Mouse (Mus musculus) kidney, embryonic 15.5 days (tissue): ENCODE measurements around the gene Olfr223. TPM values are rescaled to one million over a fixed set of nuclear protein-coding genes. Genes with fewer than 3 reads are reported as not detected.

Experiments
- ATAC-seq: fragments of 200-750 bp; cut with Nextera tagmentation; replicated peaks from 2 replicates; pipeline ENCODE4 v1.8.0; 2017; ENCODE audit warnings: moderate TSS enrichment; ENCODE audit not compliant: low FRiP score
- H3K27ac ChIP-seq: fragments of 300-500 bp; sonication (generic); 2 replicates; pipeline ENCODE4 v1.5.1; 2015; ENCODE audit warnings: mild to moderate bottlenecking, inconsistent platforms
- H3K27me3 ChIP-seq: fragments of 300-500 bp; sonication (generic); 2 replicates; pipeline ENCODE4 v1.6.1; 2015; ENCODE audit warnings: inconsistent platforms
- H3K36me3 ChIP-seq: fragments of 300-500 bp; sonication (generic); 2 replicates; pipeline ENCODE4 v1.6.1; 2015; ENCODE audit warnings: inconsistent platforms
- H3K4me1 ChIP-seq: fragments of 300-500 bp; sonication (generic); 2 replicates; pipeline ENCODE4 v1.6.1; 2015; ENCODE audit warnings: inconsistent platforms
- H3K4me2 ChIP-seq: fragments of 300-500 bp; sonication (generic); 2 replicates; pipeline ENCODE4 v1.6.1; 2015; ENCODE audit warnings: moderate library complexity, mild to moderate bottlenecking, inconsistent platforms
- H3K4me3 ChIP-seq: fragments of 300-500 bp; sonication (generic); replicated peaks from 2 replicates; pipeline ENCODE4 v1.5.1; 2015; ENCODE audit warnings: mild to moderate bottlenecking, inconsistent platforms
- H3K9ac ChIP-seq: fragments of 300-500 bp; sonication (generic); 2 replicates; pipeline ENCODE4 v1.6.1; 2015; ENCODE audit warnings: mild to moderate bottlenecking, inconsistent platforms
- H3K9me3 ChIP-seq: fragments of 300-500 bp; sonication (generic); replicated peaks from 2 replicates; pipeline ENCODE4 v1.6.1; 2016; ENCODE audit warnings: inconsistent platforms
- WGBS: fragments of 180-500 bp; shearing (Covaris S2); methylation state at CpG from one replicate; pipeline ENCODE4 v1.1.7; 2015; ENCODE audit warnings: mixed read lengths; 5-methylcytosine and 5-hydroxymethylcytosine counted together
- polyA plus RNA-seq: library from polyadenylated mRNA; unstranded; fragments of >200 nt; fragmentation: Nextera tagmentation; extraction: Ambion mirVana; gene quantifications from 2 replicates; pipeline ENCODE4 v1.2.1, GENCODE M21; 2015

Gene Olfr223
- not detected in 2 replicates for polyA plus RNA-seq

DNA sequence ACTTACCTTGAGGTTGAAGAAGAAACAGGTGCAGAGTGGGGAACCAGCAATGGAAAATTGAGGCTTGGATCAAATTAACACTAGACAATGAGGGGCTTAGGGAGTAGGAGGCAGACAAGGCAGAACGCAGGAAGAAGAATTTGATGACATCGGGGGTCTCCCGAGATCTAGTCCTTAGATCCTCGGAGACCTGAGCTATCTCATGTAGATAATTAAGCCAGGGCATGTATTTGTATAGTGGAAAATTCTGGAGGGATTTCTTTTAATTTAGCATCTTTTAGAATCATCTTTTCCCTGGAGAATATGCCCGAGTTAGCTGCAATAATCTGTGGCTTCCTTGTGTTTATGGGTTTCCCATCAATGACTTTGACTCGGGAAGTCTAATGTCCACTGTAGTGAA is at the start of gene Olfr223:
Olfr223 (minus strand) TSS at position 101 of the 400 bp plus-strand sequence.
- no peaks in the 10 kb centered on the region for H3K9me3 ChIP-seq
- no peak within 1 kb of the TSS for H3K9ac ChIP-seq
- no peak within 1 kb of the TSS for H3K27ac ChIP-seq
- 0 out of 2 replicates have a peak, but pooled peaks cover 2% of the 10 kb centered on the region for H3K27me3 ChIP-seq
- H3K4me3 ChIP-seq = no peak within 1 kb of the TSS
- WGBS = 79% methylated on average over 6 of the region's 6 CpGs
- no peak within 1 kb of the TSS for H3K4me2 ChIP-seq
- no peaks in the 10 kb centered on the region for H3K36me3 ChIP-seq
- ATAC-seq = no peak
- no peaks in the 10 kb centered on the region for H3K4me1 ChIP-seq

DNA sequence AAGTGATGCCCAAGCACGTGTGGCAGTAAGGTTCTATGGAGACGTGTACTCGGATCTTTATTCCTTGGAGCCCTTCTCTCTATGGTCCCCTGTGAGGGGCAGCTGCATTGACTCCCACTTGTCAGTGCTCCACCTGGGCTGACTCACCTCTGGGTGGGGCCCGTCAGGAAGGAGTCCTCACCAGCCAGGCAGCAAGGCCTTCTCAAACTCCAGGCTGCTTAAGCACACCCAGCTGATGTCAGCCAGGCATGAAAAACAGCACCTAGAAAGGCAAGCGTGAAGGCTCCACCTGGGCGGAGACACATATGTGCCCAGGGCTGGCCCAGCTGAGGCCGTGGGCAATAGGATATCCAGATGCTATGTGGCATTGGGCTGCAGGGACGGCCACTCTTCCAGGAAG is 49.3 kb upstream of the Olfr223 start:
- H3K4me3 ChIP-seq = no peak overlapping the region
- no peak overlapping the region for H3K9ac ChIP-seq
- H3K4me1 ChIP-seq = no peaks in the 10 kb centered on the region
- no peaks in the 10 kb centered on the region for H3K9me3 ChIP-seq
- no peak overlapping the region for H3K27ac ChIP-seq
- no peak for ATAC-seq
- no peaks in the 10 kb centered on the region for H3K27me3 ChIP-seq
- H3K4me2 ChIP-seq = no peak overlapping the region
- 78% methylated on average over 8 of the region's 8 CpGs for WGBS
- H3K36me3 ChIP-seq = no peaks in the 10 kb centered on the region

DNA sequence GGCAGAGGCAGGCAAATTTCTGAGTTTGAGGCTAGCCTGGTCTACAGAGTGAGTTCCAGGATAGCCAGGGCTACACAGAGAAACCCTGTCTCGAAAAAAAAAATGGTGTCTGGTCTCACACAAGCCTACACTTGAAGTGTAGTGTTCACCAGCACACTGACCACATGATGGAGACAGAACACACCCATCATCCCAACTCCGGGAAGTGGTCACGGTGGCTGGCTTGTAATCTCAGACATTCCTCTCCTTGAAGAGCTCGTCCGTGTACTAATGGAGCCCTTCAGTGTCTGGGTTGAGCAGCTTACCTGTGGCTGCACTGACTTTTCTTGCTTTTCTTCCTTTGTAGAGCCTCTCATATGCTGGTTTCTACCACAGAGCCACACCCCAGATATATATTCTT is 48.1 kb upstream of the Olfr223 start:
- Histone ChIP-seq H3K9me3 (no peaks in the 10 kb centered on the region), H3K4me3 (no peak overlapping the region), H3K4me2 (no peak overlapping the region), H3K4me1 (no peaks in the 10 kb centered on the region), H3K9ac (no peak overlapping the region), H3K36me3 (no peaks in the 10 kb centered on the region), H3K27ac (no peak overlapping the region), H3K27me3 (no peaks in the 10 kb centered on the region)
- 63% methylated on average over 5 of the region's 5 CpGs for WGBS
- no peak for ATAC-seq

DNA sequence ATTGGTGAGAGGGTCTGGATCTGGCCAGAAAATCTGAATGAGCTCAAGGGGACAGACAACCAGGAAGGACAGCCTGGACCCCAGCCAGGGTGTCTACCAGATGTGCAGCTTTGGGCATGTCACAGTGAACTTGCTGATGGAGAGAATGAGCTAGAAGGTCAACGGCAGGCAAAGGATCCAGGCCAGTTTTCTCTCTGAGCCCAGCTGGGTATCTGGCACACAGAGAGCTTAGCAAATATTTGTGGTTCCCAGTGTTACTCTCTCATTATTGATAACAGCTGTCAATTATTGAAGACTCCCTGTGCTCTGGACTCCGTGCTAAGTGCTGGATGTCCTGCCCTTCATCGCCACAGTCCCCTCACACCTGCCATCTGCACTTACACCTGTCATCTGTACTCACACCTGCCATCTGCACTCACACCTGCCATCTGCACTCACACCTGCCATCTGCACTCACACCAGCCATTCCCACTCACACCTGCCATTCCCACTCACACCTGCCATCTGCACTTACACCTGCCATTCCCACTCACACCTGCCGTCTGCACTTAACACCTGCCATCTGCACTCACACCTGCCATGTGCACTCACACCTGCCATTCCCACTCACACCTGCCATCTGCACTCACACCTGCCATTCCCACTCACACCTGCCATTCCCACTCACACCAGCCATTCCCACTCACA is 47.0 kb upstream of the Olfr223 start:
- ATAC-seq = no peak
- no peaks in the 10 kb centered on the region for H3K36me3 ChIP-seq
- H3K9ac ChIP-seq = no peak overlapping the region
- 87% methylated on average over 4 of the region's 4 CpGs for WGBS
- no peak overlapping the region for H3K27ac ChIP-seq
- no peaks in the 10 kb centered on the region for H3K27me3 ChIP-seq
- H3K4me3 ChIP-seq = no peak overlapping the region
- H3K4me2 ChIP-seq = no peak overlapping the region
- H3K4me1 ChIP-seq = no peaks in the 10 kb centered on the region
- H3K9me3 ChIP-seq = no peaks in the 10 kb centered on the region

DNA sequence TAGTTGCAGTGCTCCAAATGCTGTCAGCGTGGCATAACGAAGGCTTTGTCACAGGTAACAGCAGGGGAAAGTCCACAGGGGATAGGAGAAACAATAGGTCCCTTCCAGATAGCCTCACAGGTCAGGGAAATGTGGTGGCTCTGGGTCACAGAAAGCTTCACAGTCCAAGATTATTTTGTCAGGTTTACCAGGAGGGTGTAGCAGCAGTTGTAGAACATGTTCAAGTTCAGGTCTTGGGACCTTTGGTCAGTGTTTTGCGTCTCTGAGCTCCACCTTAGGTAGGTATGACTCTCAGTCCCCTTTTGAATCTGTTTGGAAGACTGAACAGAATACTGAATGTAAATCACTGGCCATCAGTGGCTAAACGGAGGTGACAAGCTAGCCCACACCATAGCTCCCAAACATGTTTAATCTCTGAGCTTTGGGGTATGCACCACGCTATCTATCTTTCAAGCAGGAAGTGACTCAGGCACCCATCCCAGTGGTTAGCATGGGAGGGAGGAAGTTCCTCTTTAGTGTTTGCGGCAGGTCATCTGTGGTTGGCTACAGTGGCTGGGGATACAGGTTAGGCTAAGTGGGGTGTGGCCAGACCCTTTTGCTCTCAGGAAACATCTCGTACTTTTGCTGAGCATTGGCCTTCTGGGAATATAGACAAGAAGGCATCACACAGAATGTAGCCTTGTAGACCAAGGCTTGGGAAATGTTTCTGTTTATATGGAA is 43.8 kb upstream of the Olfr223 start:
- no peak overlapping the region for H3K4me2 ChIP-seq
- no peak overlapping the region for H3K27ac ChIP-seq
- H3K36me3 ChIP-seq = no peaks in the 10 kb centered on the region
- H3K27me3 ChIP-seq = no peaks in the 10 kb centered on the region
- no peaks in the 10 kb centered on the region for H3K9me3 ChIP-seq
- no peak for ATAC-seq
- H3K9ac ChIP-seq = no peak overlapping the region
- no peak overlapping the region for H3K4me3 ChIP-seq
- 75% methylated on average over 7 of the region's 7 CpGs for WGBS
- no peaks in the 10 kb centered on the region for H3K4me1 ChIP-seq

DNA sequence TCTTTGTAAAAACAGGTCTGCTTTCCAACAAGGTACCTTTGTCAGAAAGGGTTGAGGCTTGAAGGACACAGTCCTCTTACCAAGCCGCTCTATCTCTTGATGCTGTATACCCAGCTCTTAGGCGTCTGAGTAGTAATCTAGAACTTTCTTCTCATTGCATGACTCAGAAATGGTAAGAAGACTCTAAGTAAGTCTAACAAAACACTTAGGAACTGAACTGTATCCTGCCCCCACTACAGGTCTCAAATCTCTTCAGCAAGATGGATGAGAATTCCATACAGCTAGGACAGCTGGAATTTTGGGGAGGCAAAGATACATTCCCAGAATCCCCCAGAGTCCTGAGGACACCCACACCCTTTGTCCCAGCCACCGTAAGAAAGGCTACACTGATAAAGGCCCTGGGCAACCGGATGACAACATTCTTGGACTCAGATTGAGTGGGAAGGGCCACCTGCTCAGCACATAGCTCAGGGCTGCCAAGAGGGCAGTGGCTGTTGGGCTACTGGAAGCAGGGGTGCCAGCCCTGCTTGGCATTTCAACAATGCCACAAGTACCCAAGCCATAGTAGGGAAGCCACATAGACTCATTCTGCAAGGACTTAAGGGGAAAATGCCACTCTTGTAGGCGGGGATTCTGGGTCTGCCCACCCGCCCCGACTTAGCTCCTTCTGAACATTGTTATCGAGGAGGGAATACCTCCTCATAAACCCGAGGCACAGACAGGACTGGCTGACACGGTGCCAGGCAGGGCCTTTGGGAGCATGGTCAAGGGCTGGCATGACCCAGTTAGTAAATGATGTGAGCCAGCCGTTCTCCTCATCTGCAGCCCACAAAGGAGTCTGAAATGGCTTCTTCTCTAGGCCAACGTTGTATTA is 43.0 kb upstream of the Olfr223 start:
- no peak for ATAC-seq
- H3K36me3 ChIP-seq = no peaks in the 10 kb centered on the region
- no peak overlapping the region for H3K27ac ChIP-seq
- H3K9ac ChIP-seq = no peak overlapping the region
- no peak overlapping the region for H3K4me2 ChIP-seq
- no peaks in the 10 kb centered on the region for H3K27me3 ChIP-seq
- no peaks in the 10 kb centered on the region for H3K4me1 ChIP-seq
- no peaks in the 10 kb centered on the region for H3K9me3 ChIP-seq
- WGBS = 84% methylated on average over 12 of the region's 12 CpGs
- H3K4me3 ChIP-seq = no peak overlapping the region

DNA sequence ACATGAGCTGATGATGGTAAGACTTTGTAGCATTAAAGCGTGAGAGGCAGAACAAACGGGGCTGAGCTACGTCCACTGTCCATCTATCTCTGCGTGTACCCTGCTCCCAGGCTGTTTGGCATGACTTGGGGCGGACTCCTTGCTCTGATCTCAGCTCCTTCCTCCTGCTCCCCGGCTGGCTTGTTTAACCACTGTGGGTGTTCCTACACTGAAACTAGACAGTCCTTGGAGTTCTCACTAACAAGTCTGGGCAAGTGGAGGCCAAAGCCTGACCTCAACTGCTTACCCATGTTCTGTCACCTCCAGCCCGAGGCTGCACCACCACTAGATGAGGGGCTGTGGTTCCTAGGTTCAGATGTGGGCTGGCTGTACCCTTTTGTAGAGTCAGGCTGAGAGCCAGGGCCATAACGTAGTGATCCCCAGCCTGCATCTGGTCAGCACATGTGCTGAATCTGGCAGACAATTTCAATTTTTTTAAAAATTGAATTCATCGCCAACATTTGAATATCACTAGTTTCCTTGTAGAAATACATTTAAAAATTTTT is 42.2 kb upstream of the Olfr223 start:
- H3K27ac ChIP-seq = no peak overlapping the region
- no peak for ATAC-seq

DNA sequence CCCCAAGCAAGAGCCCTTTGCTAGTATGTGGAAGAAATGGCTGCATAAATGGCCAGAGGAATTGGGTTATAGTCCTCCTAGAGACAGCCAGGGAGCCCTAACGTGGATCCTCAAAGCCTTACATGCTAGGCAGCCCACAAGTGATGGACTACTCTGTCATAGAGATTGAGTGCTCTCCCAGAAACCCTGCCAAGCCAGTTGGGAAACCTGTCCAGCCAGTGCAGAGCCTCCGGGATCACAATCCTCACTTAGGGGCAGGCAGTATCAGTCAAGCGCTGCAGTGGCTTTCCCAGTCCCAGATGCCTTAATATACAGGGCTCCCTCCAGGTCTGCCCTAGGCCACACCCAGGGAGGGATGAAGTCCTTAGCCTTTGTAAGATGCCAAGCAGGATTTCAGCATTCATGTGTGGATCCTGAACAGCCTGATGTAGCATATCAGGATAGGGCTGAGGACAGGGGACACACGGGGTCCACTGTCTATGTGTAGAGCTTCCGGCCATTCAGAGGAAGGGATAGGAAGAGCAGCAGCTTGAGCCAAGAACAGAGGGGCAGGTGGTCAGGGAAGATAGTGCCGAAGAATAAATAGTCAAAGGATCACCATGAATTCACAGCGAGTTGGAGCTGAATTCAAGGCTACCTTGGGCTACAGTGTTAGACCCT is 41.0 kb upstream of the Olfr223 start:
- no peak overlapping the region for H3K27ac ChIP-seq
- H3K9ac ChIP-seq = no peak overlapping the region
- H3K9me3 ChIP-seq = no peaks in the 10 kb centered on the region
- H3K36me3 ChIP-seq = no peaks in the 10 kb centered on the region
- H3K4me3 ChIP-seq = no peak overlapping the region
- ATAC-seq = no peak
- no peaks in the 10 kb centered on the region for H3K4me1 ChIP-seq
- no peak overlapping the region for H3K4me2 ChIP-seq
- H3K27me3 ChIP-seq = no peaks in the 10 kb centered on the region
- WGBS = 79% methylated on average over 7 of the region's 7 CpGs

More for the DNA sequence above, 42.2 kb upstream of the Olfr223 start:
- H3K4me2 ChIP-seq = no peak overlapping the region
- H3K36me3 ChIP-seq = no peaks in the 10 kb centered on the region
- H3K9me3 ChIP-seq = no peaks in the 10 kb centered on the region
- WGBS = 70% methylated on average over 9 of the region's 9 CpGs
- H3K4me3 ChIP-seq = no peak overlapping the region
- H3K4me1 ChIP-seq = no peaks in the 10 kb centered on the region
- H3K27me3 ChIP-seq = no peaks in the 10 kb centered on the region
- no peak overlapping the region for H3K9ac ChIP-seq

DNA sequence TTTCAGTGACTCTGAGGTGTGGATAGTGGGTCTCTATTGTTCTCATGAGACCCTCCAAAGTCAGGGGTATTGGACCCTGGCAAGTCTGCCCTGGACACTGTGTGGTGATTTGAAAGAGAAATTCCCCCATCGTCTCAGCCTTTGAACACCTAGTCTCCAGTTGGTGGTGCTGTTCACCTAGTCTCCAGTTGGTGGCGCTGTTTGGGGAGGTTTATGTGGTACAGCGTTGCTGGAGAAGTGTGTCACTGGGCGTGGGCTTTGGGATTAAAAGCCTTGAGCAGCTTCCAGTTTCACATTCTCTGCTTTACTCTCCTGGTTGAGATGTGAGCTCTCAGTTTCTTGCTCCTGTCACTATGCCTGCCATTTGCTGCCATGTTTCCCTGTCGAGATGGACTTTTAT is 39.9 kb upstream of the Olfr223 start:
- H3K27me3 ChIP-seq = no peaks in the 10 kb centered on the region
- ATAC-seq = no peak
- H3K9ac ChIP-seq = no peak overlapping the region
- no peak overlapping the region for H3K4me3 ChIP-seq
- 22% methylated on average over 5 of the region's 5 CpGs for WGBS
- H3K27ac ChIP-seq = no peak overlapping the region
- no peaks in the 10 kb centered on the region for H3K4me1 ChIP-seq
- H3K4me2 ChIP-seq = no peak overlapping the region
- H3K36me3 ChIP-seq = no peaks in the 10 kb centered on the region
- no peaks in the 10 kb centered on the region for H3K9me3 ChIP-seq

DNA sequence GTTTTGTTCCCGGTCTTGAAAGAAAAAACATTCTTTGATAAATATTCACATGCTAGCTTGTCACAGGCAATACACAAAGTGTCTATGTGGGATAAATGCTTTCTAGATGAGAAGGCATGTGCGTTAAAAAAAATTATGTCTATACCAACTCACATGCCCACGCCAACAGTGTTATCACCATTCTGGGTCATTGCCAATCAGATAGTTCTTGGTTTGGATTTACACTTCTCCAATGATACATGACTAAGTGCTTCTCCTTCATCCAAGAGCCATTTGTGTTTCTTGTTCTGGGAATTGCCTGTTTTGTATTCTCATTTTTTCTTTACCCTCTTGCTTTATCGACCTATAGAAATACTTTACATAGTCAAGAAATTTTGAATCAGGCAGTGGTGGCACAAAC is 38.9 kb upstream of the Olfr223 start:
- Histone ChIP-seq H3K4me2 (no peak overlapping the region), H3K36me3 (no peaks in the 10 kb centered on the region), H3K27ac (no peak overlapping the region), H3K9ac (no peak overlapping the region), H3K27me3 (no peaks in the 10 kb centered on the region), H3K9me3 (no peaks in the 10 kb centered on the region), H3K4me3 (no peak overlapping the region), H3K4me1 (no peaks in the 10 kb centered on the region)
- ATAC-seq = no peak
- 82% methylated on average over 4 of the region's 4 CpGs for WGBS

DNA sequence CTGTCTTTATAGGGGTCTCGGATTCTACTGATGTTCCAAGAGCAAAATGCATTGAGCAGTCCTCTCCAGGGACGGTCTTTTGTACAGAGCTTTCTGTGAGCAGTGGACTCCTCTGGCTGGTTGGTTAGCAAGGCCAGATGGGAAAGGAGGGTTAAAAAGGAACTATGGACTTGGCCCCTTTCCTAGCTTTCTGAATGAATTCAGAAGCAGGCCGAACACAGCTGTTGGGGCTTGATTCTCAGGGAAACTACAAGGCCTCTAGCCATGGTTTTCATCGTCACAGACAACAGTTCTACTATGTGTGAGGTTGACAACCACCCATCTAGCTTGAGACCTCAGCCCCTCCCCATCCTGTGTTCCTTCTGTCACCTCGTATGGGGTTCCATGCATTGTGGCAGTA is 36.8 kb upstream of the Olfr223 start:
- H3K9me3 ChIP-seq = no peaks in the 10 kb centered on the region
- H3K4me2 ChIP-seq = no peak overlapping the region
- no peak overlapping the region for H3K9ac ChIP-seq
- no peaks in the 10 kb centered on the region for H3K27me3 ChIP-seq
- H3K4me1 ChIP-seq = no peaks in the 10 kb centered on the region
- no peak for ATAC-seq
- no peaks in the 10 kb centered on the region for H3K36me3 ChIP-seq
- 75% methylated on average over 5 of the region's 5 CpGs for WGBS
- no peak overlapping the region for H3K27ac ChIP-seq
- H3K4me3 ChIP-seq = no peak overlapping the region
